Mouse (Mus musculus) embryonic facial prominence, embryonic 10.5 days (tissue): Measurements from ENCODE around the gene Kmt2e. TPM values are rescaled to one million over a fixed set of nuclear protein-coding genes. Genes with fewer than 3 reads are reported as not detected.
A peak's percentile ranks its signal among the peaks of the same experiment; 100 is the strongest.

Experiments
- DNase-seq: peaks from one replicate; pipeline ENCODE4 v3.0.0-alpha.2; 2017; ENCODE audit warnings: low spot score
- H3K27ac ChIP-seq: fragments of 300-500 bp; sonication (generic); replicated peaks from 2 replicates; pipeline ENCODE4 v1.5.1; 2016; ENCODE audit warnings: mild to moderate bottlenecking
- H3K27me3 ChIP-seq: fragments of 300-500 bp; sonication (generic); replicated peaks from 2 replicates; pipeline ENCODE4 v1.6.1; 2016; ENCODE audit warnings: low read depth, mild to moderate bottlenecking; ENCODE audit not compliant: poor library complexity, severe bottlenecking
- H3K36me3 ChIP-seq: fragments of 300-500 bp; sonication (generic); replicated peaks from 2 replicates; pipeline ENCODE4 v1.6.1; 2016; ENCODE audit warnings: mild to moderate bottlenecking, moderate library complexity
- H3K4me1 ChIP-seq: fragments of 300-500 bp; sonication (generic); 2 replicates; pipeline ENCODE4 v1.6.1; 2016
- H3K4me3 ChIP-seq: fragments of 300-500 bp; sonication (generic); 2 replicates; pipeline ENCODE4 v1.5.1; 2016; ENCODE audit warnings: mild to moderate bottlenecking, moderate library complexity
- H3K9me3 ChIP-seq: fragments of 300-500 bp; sonication (generic); 2 replicates; pipeline ENCODE4 v1.6.1; 2016; ENCODE audit warnings: mild to moderate bottlenecking
- WGBS: fragments of 180-500 bp; shearing (Covaris S2); methylation state at CpG from one replicate; pipeline ENCODE4 v1.1.7; 2016; 5-methylcytosine and 5-hydroxymethylcytosine counted together
- polyA plus RNA-seq: library from polyadenylated mRNA; unstranded; fragments of >200 nt; fragmentation: Nextera tagmentation; extraction: Ambion mirVana; gene quantifications from 2 replicates; pipeline ENCODE4 v1.2.1, GENCODE M21; 2016

The Kmt2e gene
- polyA plus RNA-seq, result 86.7 TPM in 2 replicates

GRCm38 (mm10) chr5:23433720-23434597, at the start of gene Kmt2e:
Gene Kmt2e (plus strand): TSS chr5:23434441.
- Histone ChIP-seq H3K27ac (peak within 1 kb of the TSS; percentile 100), H3K9me3 (no peaks in the 10 kb centered on the region), H3K27me3 (no peaks in the 10 kb centered on the region), H3K36me3 (peaks cover 2% of the 10 kb centered on the region; the same call in 1 of the 2 replicates), H3K4me3 (peak within 1 kb of the TSS; percentile 95), H3K4me1 (peaks cover 38% of the 10 kb centered on the region)
- WGBS, result under 1% methylated on average over 84 of the region's 85 CpGs
- DNase-seq, result peak; percentile 92

GRCm38 (mm10) chr5:23385136-23385535, 49.1 kb upstream of the Kmt2e start:
- 77% methylated on average over 1 of the region's 1 CpGs for WGBS
- DNase-seq, result no peak
- no peaks in the 10 kb centered on the region for H3K9me3 ChIP-seq
- no peak overlapping the region for H3K4me3 ChIP-seq
- H3K4me1 ChIP-seq, result peaks cover 24% of the 10 kb centered on the region
- H3K27ac ChIP-seq, result no peak overlapping the region
- H3K27me3 ChIP-seq, result no peaks in the 10 kb centered on the region
- no peaks in the 10 kb centered on the region for H3K36me3 ChIP-seq

GRCm38 (mm10) chr5:23385763-23386217, 48.5 kb upstream of the Kmt2e start:
- WGBS, result 60% methylated on average over 5 of the region's 5 CpGs

GRCm38 (mm10) chr5:23386562-23387312, 47.5 kb upstream of the Kmt2e start:
- Histone ChIP-seq H3K36me3 (no peaks in the 10 kb centered on the region), H3K9me3 (no peaks in the 10 kb centered on the region), H3K4me1 (peaks cover 24% of the 10 kb centered on the region), H3K4me3 (peak overlapping the region; percentile 56), H3K27me3 (no peaks in the 10 kb centered on the region), H3K27ac (peak overlapping the region; percentile 81)
- peak; percentile 86 for DNase-seq
- 2% methylated on average over 22 of the region's 22 CpGs for WGBS

More at GRCm38 (mm10) chr5:23385763-23386217, 48.5 kb upstream of the Kmt2e start:
- Histone ChIP-seq H3K27ac (no peak overlapping the region), H3K4me1 (peaks cover 24% of the 10 kb centered on the region), H3K9me3 (no peaks in the 10 kb centered on the region), H3K4me3 (no peak overlapping the region), H3K27me3 (no peaks in the 10 kb centered on the region), H3K36me3 (no peaks in the 10 kb centered on the region)
- DNase-seq, result no peak

GRCm38 (mm10) chr5:23387313-23387666, 47.0 kb upstream of the Kmt2e start:
- no peak for DNase-seq
- H3K4me3 ChIP-seq, result peak overlapping the region; percentile 56
- no peak overlapping the region for H3K27ac ChIP-seq
- H3K4me1 ChIP-seq, result peaks cover 24% of the 10 kb centered on the region
- no peaks in the 10 kb centered on the region for H3K27me3 ChIP-seq
- 57% methylated on average over 2 of the region's 2 CpGs for WGBS
- no peaks in the 10 kb centered on the region for H3K9me3 ChIP-seq
- H3K36me3 ChIP-seq, result no peaks in the 10 kb centered on the region

- no peaks in the 10 kb centered on the region for H3K36me3 ChIP-seq
- H3K27ac ChIP-seq, result no peak overlapping the region
- no peaks in the 10 kb centered on the region for H3K27me3 ChIP-seq
- H3K9me3 ChIP-seq, result no peaks in the 10 kb centered on the region
- no peak for DNase-seq
- peaks cover 24% of the 10 kb centered on the region for H3K4me1 ChIP-seq
- 44% methylated on average over 3 of the region's 3 CpGs for WGBS
- H3K4me3 ChIP-seq, result no peak overlapping the region
Observed at GRCm38 (mm10) chr5:23388091-23388490, 46.1 kb upstream of the Kmt2e start.

GRCm38 (mm10) chr5:23389601-23390305, 44.5 kb upstream of the Kmt2e start:
- H3K36me3 ChIP-seq, result no peaks in the 10 kb centered on the region
- peaks cover 24% of the 10 kb centered on the region for H3K4me1 ChIP-seq
- H3K4me3 ChIP-seq, result no peak overlapping the region
- no peaks in the 10 kb centered on the region for H3K27me3 ChIP-seq
- H3K9me3 ChIP-seq, result no peaks in the 10 kb centered on the region
- no peak for DNase-seq
- no peak overlapping the region for H3K27ac ChIP-seq
- 90% methylated on average over 7 of the region's 7 CpGs for WGBS

GRCm38 (mm10) chr5:23391714-23392113, 42.5 kb upstream of the Kmt2e start:
- H3K27me3 ChIP-seq, result no peaks in the 10 kb centered on the region
- H3K4me3 ChIP-seq, result no peak overlapping the region
- H3K9me3 ChIP-seq, result no peaks in the 10 kb centered on the region
- H3K36me3 ChIP-seq, result no peaks in the 10 kb centered on the region
- peaks cover 16% of the 10 kb centered on the region for H3K4me1 ChIP-seq
- 89% methylated on average over 7 of the region's 7 CpGs for WGBS
- DNase-seq, result no peak
- no peak overlapping the region for H3K27ac ChIP-seq

- WGBS, result 94% methylated on average over 5 of the region's 5 CpGs
- H3K27me3 ChIP-seq, result no peaks in the 10 kb centered on the region
- no peak overlapping the region for H3K4me3 ChIP-seq
- no peaks in the 10 kb centered on the region for H3K9me3 ChIP-seq
- no peaks in the 10 kb centered on the region for H3K36me3 ChIP-seq
- no peak for DNase-seq
- no peak overlapping the region for H3K27ac ChIP-seq
- H3K4me1 ChIP-seq, result no peaks in the 10 kb centered on the region
Observed at GRCm38 (mm10) chr5:23393870-23394269, 40.4 kb upstream of the Kmt2e start.

- no peak for DNase-seq
- Histone ChIP-seq H3K36me3 (peaks cover 4% of the 10 kb centered on the region), H3K4me1 (no peaks in the 10 kb centered on the region), H3K27me3 (no peaks in the 10 kb centered on the region), H3K27ac (no peak overlapping the region), H3K4me3 (no peak overlapping the region), H3K9me3 (no peaks in the 10 kb centered on the region)
- WGBS, result 75% methylated on average over 3 of the region's 3 CpGs
Observed at GRCm38 (mm10) chr5:23394366-23395145, 39.7 kb upstream of the Kmt2e start.

- H3K36me3 ChIP-seq, result peaks cover 16% of the 10 kb centered on the region
- no peak overlapping the region for H3K4me3 ChIP-seq
- WGBS, result 83% methylated on average over 3 of the region's 3 CpGs
- no peaks in the 10 kb centered on the region for H3K4me1 ChIP-seq
- no peak overlapping the region for H3K27ac ChIP-seq
- H3K27me3 ChIP-seq, result no peaks in the 10 kb centered on the region
- no peaks in the 10 kb centered on the region for H3K9me3 ChIP-seq
- no peak for DNase-seq
Observed at GRCm38 (mm10) chr5:23395721-23396120, 38.5 kb upstream of the Kmt2e start.

- 76% methylated on average over 3 of the region's 3 CpGs for WGBS
- Histone ChIP-seq H3K9me3 (no peaks in the 10 kb centered on the region), H3K27ac (no peak overlapping the region), H3K36me3 (peaks cover 26% of the 10 kb centered on the region), H3K4me1 (no peaks in the 10 kb centered on the region), H3K4me3 (no peak overlapping the region), H3K27me3 (no peaks in the 10 kb centered on the region)
- no peak for DNase-seq
Observed at GRCm38 (mm10) chr5:23396756-23397155, 37.5 kb upstream of the Kmt2e start.
